Mouse (Mus musculus) frontal cortex, postnatal 10 days (tissue): Measurements from ENCODE around the gene Dlk2.

Source experiments
- DNase-seq, 2 experiments: peaks; one replicate each; pipeline ENCODE4 v3.0.0; 2022; ENCODE audit warnings: low spot score in 2 of 2, mixed read lengths in 1 of 2

The Dlk2 gene

GRCm38 (mm10) chr17:46273803-46274236 is 23.4 kb upstream of the Dlk2 start:
- no peak for DNase-seq

GRCm38 (mm10) chr17:46274465-46274864 is 22.8 kb upstream of the Dlk2 start:
- DNase-seq, result no peak

GRCm38 (mm10) chr17:46275034-46275433 is 22.2 kb upstream of the Dlk2 start:
- no peak for DNase-seq

GRCm38 (mm10) chr17:46275506-46275905 is 21.7 kb upstream of the Dlk2 start:
- no peak for DNase-seq

GRCm38 (mm10) chr17:46277586-46277985 is 19.6 kb upstream of the Dlk2 start:
- DNase-seq, result no peak

GRCm38 (mm10) chr17:46278011-46278765 is 19.0 kb upstream of the Dlk2 start:
- DNase-seq, result no peak

- peak; percentile 68 to 80 for DNase-seq
These were observed 14.6 kb upstream of the Dlk2 start, which contains the start of gene Tjap1 for GRCm38 (mm10) chr17:46282483-46283123. Gene Tjap1, minus strand, starts transcription at chr17:46283026.

- DNase-seq, result no peak
These were observed 14.1 kb upstream of the Dlk2 start for GRCm38 (mm10) chr17:46283140-46283539.

- no peak for DNase-seq
These were observed 13.3 kb upstream of the Dlk2 start for GRCm38 (mm10) chr17:46283911-46284310.

- DNase-seq, result no peak
These were observed 12.6 kb upstream of the Dlk2 start for GRCm38 (mm10) chr17:46284653-46285052.

GRCm38 (mm10) chr17:46285407-46285806 is 11.8 kb upstream of the Dlk2 start:
- no peak for DNase-seq

GRCm38 (mm10) chr17:46287678-46288095 is 9.5 kb upstream of the Dlk2 start:
- no peak for DNase-seq

GRCm38 (mm10) chr17:46296601-46297000 is 620 bp upstream of the Dlk2 start:
- no peak for DNase-seq

GRCm38 (mm10) chr17:46297028-46297363 is 225 bp upstream of the Dlk2 start:
- no peak for DNase-seq

GRCm38 (mm10) chr17:46298220-46298913 is 1.1 kb downstream of the Dlk2 start:
- peak; percentile 55 to 84 for DNase-seq

- DNase-seq, result no peak
These were observed 4.7 kb downstream of the Dlk2 start for GRCm38 (mm10) chr17:46301892-46302291.

GRCm38 (mm10) chr17:46304184-46304583 is 7.0 kb downstream of the Dlk2 start:
- no peak for DNase-seq

- DNase-seq, result no peak
These were observed 9.7 kb downstream of the Dlk2 start for GRCm38 (mm10) chr17:46306956-46307355.

- no peak for DNase-seq
These were observed 12.6 kb downstream of the Dlk2 start for GRCm38 (mm10) chr17:46309835-46310234.

- no peak for DNase-seq
These were observed 13.3 kb downstream of the Dlk2 start for GRCm38 (mm10) chr17:46310515-46310914.

- DNase-seq, result no peak
These were observed 16.0 kb downstream of the Dlk2 start for GRCm38 (mm10) chr17:46313135-46313715.

GRCm38 (mm10) chr17:46315813-46316212 is 18.6 kb downstream of the Dlk2 start:
- no peak for DNase-seq
